Mouse (Mus musculus) kidney, embryonic 15.5 days (tissue): ENCODE measurements around the gene Dcaf8. TPM values are rescaled to one million over a fixed set of nuclear protein-coding genes. Genes with fewer than 3 reads are reported as not detected.
A peak's percentile ranks its signal among the peaks of the same experiment; 100 is the strongest.

ENCODE experiments used
- ATAC-seq: fragments of 200-750 bp; cut with Nextera tagmentation; replicated peaks from 2 replicates; pipeline ENCODE4 v1.8.0; 2017; ENCODE audit warnings: moderate TSS enrichment; ENCODE audit not compliant: low FRiP score
- H3K27ac ChIP-seq: fragments of 300-500 bp; sonication (generic); 2 replicates; pipeline ENCODE4 v1.5.1; 2015; ENCODE audit warnings: mild to moderate bottlenecking, inconsistent platforms
- H3K27me3 ChIP-seq: fragments of 300-500 bp; sonication (generic); 2 replicates; pipeline ENCODE4 v1.6.1; 2015; ENCODE audit warnings: inconsistent platforms
- H3K36me3 ChIP-seq: fragments of 300-500 bp; sonication (generic); 2 replicates; pipeline ENCODE4 v1.6.1; 2015; ENCODE audit warnings: inconsistent platforms
- H3K4me1 ChIP-seq: fragments of 300-500 bp; sonication (generic); 2 replicates; pipeline ENCODE4 v1.6.1; 2015; ENCODE audit warnings: inconsistent platforms
- H3K4me2 ChIP-seq: fragments of 300-500 bp; sonication (generic); 2 replicates; pipeline ENCODE4 v1.6.1; 2015; ENCODE audit warnings: moderate library complexity, mild to moderate bottlenecking, inconsistent platforms
- H3K4me3 ChIP-seq: fragments of 300-500 bp; sonication (generic); replicated peaks from 2 replicates; pipeline ENCODE4 v1.5.1; 2015; ENCODE audit warnings: mild to moderate bottlenecking, inconsistent platforms
- H3K9ac ChIP-seq: fragments of 300-500 bp; sonication (generic); 2 replicates; pipeline ENCODE4 v1.6.1; 2015; ENCODE audit warnings: mild to moderate bottlenecking, inconsistent platforms
- H3K9me3 ChIP-seq: fragments of 300-500 bp; sonication (generic); replicated peaks from 2 replicates; pipeline ENCODE4 v1.6.1; 2016; ENCODE audit warnings: inconsistent platforms
- WGBS: fragments of 180-500 bp; shearing (Covaris S2); methylation state at CpG from one replicate; pipeline ENCODE4 v1.1.7; 2015; ENCODE audit warnings: mixed read lengths; 5-methylcytosine and 5-hydroxymethylcytosine counted together
- polyA plus RNA-seq: library from polyadenylated mRNA; unstranded; fragments of >200 nt; fragmentation: Nextera tagmentation; extraction: Ambion mirVana; gene quantifications from 2 replicates; pipeline ENCODE4 v1.2.1, GENCODE M21; 2015

Dcaf8 gene
- polyA plus RNA-seq, 1 experiment from 2014 or later = 132 TPM

DNA sequence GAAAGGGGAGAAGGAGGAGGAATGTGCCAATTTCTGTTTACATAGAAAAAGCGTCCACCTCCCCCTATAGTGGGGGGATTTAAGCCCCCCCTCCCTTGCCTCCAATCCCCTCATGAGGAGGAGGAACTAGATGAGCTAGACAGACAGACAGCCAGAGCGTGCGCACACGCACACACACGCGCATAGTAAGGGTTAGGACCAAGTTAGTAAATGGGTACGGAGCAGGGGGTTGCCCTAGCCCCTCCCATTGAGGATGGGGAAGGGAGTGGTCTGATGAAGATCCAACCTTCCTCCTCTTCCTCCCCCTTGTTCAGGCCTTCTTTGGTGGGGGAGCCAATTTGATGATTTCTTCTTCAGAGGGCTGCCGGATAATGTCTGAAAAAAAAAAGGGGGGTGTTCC lies 50.4 kb downstream of the Dcaf8 start:
- no peaks in the 10 kb centered on the region for H3K27me3 ChIP-seq
- peaks cover 35% of the 10 kb centered on the region for H3K4me1 ChIP-seq
- H3K4me2 ChIP-seq = no peak overlapping the region
- H3K9ac ChIP-seq = no peak overlapping the region
- no peak for ATAC-seq
- no peaks in the 10 kb centered on the region for H3K9me3 ChIP-seq
- WGBS = 91% methylated on average over 8 of the region's 8 CpGs
- H3K27ac ChIP-seq = no peak overlapping the region
- peaks cover 83% of the 10 kb centered on the region for H3K36me3 ChIP-seq
- no peak overlapping the region for H3K4me3 ChIP-seq

DNA sequence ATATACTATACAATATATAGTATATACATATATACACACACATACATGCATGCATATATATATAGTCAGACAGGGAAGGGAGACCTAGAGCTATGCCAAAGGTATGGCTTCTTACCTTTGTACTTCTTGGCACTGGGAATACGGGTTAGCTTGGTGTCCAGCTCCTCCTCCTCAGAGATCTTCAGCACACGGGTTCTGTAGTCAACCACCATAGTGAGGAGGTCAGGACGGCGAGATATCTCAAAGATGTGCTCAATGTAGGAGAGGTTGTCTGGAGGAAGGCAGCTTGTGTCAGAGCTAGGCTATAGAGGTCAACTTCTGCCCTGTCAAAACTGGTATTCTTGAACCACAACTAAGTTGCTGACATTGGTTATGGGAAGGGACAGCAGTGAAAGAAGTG lies 51.1 kb downstream of the Dcaf8 start:
- H3K4me2 ChIP-seq = no peak overlapping the region
- peaks cover 42% of the 10 kb centered on the region for H3K4me1 ChIP-seq
- no peaks in the 10 kb centered on the region for H3K9me3 ChIP-seq
- WGBS = 89% methylated on average over 4 of the region's 4 CpGs
- H3K9ac ChIP-seq = no peak overlapping the region
- H3K36me3 ChIP-seq = peaks cover 78% of the 10 kb centered on the region
- no peak overlapping the region for H3K4me3 ChIP-seq
- H3K27me3 ChIP-seq = no peaks in the 10 kb centered on the region
- H3K27ac ChIP-seq = no peak overlapping the region
- no peak for ATAC-seq

DNA sequence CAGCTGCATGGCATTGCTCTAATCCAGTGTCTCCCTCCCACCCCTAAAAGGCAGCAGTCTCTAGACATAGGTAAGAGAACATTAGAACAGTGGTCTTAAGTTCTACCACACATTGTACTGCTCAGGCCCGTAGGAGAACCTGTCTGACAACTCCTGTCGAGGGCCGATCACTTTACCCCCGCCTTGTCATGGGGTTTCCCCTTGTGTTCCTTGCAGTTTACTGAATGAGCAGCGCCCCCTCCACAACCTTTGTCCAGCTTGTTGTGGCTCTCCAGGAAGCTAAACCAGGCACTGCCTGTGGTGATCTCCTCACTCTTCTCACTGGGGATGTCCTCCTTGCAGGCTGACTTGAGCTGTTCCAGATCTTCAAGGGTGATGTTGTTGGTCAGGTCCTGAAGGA lies 52.3 kb downstream of the Dcaf8 start:
- no peak for ATAC-seq
- peaks cover 66% of the 10 kb centered on the region for H3K36me3 ChIP-seq
- WGBS = 73% methylated on average over 5 of the region's 5 CpGs

DNA sequence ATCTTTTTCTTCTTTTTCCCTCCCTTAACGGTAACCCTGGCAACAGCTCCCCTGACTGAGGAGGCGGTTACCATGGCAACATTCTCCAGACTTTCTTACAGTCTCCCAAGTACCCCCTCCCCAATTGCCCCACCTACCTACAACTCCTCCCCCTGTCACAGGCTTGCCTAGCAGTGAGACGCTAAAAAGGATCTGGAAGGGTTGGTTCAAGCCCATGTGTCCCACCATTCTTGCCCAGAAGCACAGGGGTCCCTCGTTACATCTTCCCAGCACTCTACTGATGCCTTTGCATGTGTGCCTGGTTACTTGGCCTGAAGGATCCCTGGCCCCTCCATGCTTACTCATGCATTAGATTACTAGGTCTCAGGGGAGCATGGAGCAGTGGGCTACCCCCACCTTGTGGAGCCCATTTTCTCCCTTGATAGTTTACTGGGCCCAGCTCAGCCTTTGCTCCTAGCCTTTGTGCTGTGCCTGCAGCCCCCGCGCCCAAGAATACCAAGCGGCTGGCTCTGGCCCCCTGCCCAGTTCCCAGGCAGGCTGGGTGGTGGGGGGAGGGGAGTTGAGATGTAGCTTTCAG lies 53.1 kb downstream of the Dcaf8 start:
- no peaks in the 10 kb centered on the region for H3K27me3 ChIP-seq
- no peak overlapping the region for H3K4me3 ChIP-seq
- no peak overlapping the region for H3K9ac ChIP-seq
- H3K9me3 ChIP-seq = no peaks in the 10 kb centered on the region
- no peak for ATAC-seq
- no peak overlapping the region for H3K4me2 ChIP-seq
- H3K27ac ChIP-seq = peak overlapping the region; percentile 87
- 55% methylated on average over 7 of the region's 7 CpGs for WGBS
- peaks cover 61% of the 10 kb centered on the region for H3K4me1 ChIP-seq
- peaks cover 60% of the 10 kb centered on the region for H3K36me3 ChIP-seq

More for the DNA sequence above, 52.3 kb downstream of the Dcaf8 start:
- no peak overlapping the region for H3K4me2 ChIP-seq
- H3K9me3 ChIP-seq = no peaks in the 10 kb centered on the region
- peak overlapping the region; percentile 14; the same call in 1 of the 2 replicates for H3K27ac ChIP-seq
- H3K4me3 ChIP-seq = no peak overlapping the region
- no peaks in the 10 kb centered on the region for H3K27me3 ChIP-seq
- H3K4me1 ChIP-seq = peaks cover 53% of the 10 kb centered on the region
- no peak overlapping the region for H3K9ac ChIP-seq

DNA sequence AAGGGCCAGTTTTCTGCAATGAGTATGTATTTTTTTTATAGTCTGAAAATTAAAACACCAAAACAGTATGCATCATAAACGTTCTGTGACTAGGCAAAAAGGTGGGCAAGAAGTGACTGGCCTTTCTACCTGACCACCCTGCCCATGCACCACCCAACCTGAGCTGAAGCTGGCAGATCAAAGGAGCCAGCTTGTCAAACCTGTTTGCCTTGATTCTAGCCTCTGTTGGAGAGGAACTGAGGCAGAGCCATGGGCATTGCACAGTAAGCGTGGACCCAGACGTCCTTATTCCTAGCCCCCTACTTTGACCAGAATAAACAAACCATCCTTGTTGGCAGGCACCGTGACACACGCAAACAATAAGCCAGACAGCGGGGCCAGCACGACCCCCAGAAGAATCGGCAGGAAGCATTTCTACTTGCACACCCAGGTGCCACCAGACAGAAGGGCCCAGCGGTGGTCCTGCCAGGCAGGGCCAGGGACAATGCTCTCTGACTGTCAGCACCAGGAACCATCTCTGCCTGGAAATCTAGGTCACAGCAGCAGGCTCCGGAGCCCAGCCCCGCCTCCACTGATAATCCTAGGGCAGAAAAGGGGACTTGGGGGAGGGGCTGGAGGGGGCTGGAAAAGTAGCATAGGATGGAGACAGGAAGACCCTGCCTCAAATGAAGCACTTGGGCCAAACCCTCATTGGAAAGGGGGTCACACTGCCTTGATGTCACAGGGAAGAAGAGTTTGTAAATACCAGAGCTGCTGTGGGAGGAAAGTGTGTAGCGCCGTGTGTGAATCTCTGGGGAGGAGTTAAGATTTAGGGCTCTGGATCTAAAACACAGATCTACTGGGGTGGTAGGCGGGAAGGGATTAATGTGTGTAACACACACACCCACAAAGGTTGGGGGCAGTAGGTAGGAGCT lies 54.3 kb downstream of the Dcaf8 start:
- ATAC-seq = no peak
- Histone ChIP-seq H3K9me3 (no peaks in the 10 kb centered on the region), H3K9ac (peak overlapping the region; percentile 24; the same call in 1 of the 2 replicates), H3K4me3 (no peak overlapping the region), H3K4me1 (peaks cover 72% of the 10 kb centered on the region), H3K36me3 (peaks cover 47% of the 10 kb centered on the region), H3K27me3 (no peaks in the 10 kb centered on the region), H3K27ac (peak overlapping the region; percentile 87), H3K4me2 (peak overlapping the region; percentile 32)
- WGBS = 31% methylated on average over 14 of the region's 14 CpGs

DNA sequence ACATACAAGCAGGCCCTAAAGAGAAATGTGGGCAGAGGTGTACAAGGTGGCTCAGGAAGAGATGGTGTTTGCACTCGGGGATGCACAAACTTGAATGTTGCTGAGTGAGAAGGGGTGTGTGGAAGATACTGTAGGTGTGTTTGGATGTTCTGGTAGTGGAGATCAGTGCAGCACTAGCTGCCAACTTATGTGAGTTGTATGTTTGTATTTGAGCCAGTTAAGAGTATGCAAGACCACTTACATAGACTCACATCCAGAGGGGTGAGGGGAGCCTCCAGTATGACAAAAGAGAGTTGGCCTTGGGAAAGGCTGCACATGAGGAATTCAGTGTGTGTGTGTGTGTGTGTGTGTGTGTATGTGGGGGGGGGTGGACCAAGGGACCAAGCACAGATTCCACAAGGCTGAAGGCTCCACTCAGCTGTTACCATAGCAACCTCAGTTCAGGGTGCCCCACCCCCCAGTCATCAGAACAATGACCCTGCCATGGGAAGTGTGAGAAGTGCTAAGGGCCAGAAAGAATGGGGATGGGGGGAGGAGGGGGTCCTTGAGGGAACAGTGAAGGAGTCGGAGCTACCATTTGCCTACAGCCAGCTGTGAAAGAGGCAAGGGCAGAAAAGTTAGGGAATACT lies 55.1 kb downstream of the Dcaf8 start:
- Histone ChIP-seq H3K4me1 (peaks cover 77% of the 10 kb centered on the region), H3K27ac (peak overlapping the region; percentile 87), H3K9me3 (no peaks in the 10 kb centered on the region), H3K36me3 (peaks cover 39% of the 10 kb centered on the region), H3K27me3 (no peaks in the 10 kb centered on the region), H3K4me2 (peak overlapping the region; percentile 32), H3K9ac (0 out of 2 replicates have a peak overlapping the region, but pooled peaks have one; percentile 24), H3K4me3 (no peak overlapping the region)
- ATAC-seq = no peak
- 25% methylated on average over 2 of the region's 2 CpGs for WGBS

DNA sequence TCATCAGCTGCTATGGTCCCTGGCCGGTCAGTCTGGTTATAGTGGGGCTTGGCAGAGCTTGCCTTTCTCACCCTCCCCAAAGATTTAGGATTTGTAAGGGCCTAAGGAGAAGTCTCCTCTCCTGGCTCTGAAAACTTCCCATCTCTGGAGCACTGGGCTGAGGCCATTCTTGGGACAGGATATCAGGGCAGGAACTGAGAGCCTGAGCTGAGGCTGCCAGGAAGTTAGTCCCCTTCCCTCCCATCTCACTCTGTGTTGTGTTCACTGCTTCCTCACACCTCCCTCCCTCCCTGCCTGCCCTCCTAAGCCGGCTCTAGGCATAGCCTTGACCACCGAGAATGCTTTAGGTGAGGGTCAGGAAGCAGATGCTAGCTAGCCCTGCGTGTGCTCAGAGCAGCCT lies 55.7 kb downstream of the Dcaf8 start:
- 10% methylated on average over 4 of the region's 4 CpGs for WGBS
- no peak for ATAC-seq
- Histone ChIP-seq H3K4me3 (no peak overlapping the region), H3K9ac (no peak overlapping the region), H3K9me3 (no peaks in the 10 kb centered on the region), H3K27me3 (no peaks in the 10 kb centered on the region), H3K36me3 (peaks cover 34% of the 10 kb centered on the region), H3K4me1 (peaks cover 77% of the 10 kb centered on the region), H3K4me2 (peak overlapping the region; percentile 64), H3K27ac (peak overlapping the region; percentile 87)

DNA sequence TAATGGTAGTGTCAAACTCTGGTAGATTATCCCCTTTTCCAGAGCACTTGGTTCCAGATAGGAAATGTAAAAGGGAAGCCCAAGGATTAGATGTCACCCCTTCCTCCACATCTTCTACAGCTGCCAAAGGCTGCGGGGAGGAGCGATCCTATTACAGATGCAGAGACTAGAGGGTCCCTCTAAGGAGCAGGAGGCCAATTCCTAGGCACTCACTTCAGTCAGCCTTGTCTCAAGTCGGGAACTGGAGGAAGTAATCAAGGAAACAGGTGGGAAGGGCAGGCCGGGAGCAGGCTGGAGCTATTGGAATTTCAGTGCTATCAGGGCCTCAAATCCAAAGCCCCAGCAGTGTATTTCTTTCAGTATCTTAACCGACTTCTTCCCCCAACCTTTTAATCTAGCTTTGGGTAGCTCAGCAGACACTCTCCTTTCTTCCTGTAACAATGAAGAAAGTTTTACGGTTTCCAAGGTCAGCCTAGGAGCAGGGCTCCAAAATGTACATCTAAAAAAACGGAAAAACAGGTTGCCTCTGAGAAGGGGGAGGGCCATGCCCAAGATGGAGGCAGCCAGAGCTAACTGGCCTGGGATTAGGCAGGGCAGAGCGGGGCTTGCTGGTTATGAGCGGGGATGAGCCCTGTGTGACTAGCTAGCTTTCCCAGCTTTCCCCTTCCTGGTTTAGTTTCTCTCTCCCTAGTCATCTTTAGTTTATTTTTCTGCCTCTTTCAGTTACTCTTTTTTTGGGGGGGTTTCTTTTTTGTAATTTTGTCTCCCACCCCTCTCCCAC lies 56.3 kb downstream of the Dcaf8 start:
- Histone ChIP-seq H3K36me3 (peaks cover 27% of the 10 kb centered on the region), H3K27ac (peak overlapping the region; percentile 87), H3K4me3 (peak overlapping the region; percentile 20), H3K9me3 (no peaks in the 10 kb centered on the region), H3K4me2 (peak overlapping the region; percentile 64), H3K27me3 (no peaks in the 10 kb centered on the region), H3K9ac (no peak overlapping the region), H3K4me1 (peaks cover 77% of the 10 kb centered on the region)
- WGBS = 26% methylated on average over 9 of the region's 9 CpGs
- no peak for ATAC-seq

DNA sequence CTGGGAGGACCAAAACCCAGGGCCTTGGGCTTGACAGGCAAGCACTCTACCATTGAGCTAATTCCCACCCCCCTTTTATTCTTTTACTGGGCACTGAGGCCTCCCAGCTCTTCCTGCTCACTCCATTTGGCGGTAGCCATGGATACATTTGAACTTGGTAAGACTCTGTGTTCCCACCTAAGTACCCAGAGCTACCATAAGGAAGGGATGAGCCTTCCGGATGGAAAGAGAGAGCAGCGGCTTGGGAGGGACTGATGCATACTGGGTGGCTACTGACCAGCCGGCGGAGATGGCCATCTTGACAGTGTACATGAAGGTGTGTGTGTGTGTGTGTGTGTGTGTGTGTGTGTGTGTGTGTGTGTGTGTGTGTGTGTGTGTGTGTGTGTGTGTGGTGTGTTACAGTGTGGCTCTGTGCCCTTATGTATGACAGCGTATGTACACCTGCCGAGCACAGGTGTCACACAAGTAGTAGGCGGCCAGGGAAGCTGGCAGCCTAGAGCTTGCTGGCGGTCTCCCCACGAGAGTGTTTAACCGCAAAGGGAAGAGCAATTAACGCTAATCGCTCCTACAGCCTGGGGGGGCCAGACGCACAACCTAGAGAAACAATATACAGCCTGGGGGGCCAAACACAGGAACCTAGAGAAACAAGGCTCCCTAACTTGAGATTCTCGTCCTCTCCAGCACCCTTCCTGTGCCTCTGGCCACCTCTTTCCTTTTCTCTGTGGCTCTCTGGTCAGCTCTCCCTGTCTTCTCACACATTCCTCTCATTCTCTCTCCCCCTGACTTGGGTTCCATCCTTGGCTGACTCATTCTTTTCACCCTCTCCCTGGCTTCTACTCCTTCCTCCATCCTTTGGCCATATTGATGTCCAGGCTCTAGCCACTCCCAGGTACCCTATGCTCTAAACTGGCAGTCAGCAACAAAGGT lies 57.2 kb downstream of the Dcaf8 start:
- H3K36me3 ChIP-seq = peaks cover 18% of the 10 kb centered on the region
- no peaks in the 10 kb centered on the region for H3K27me3 ChIP-seq
- 39% methylated on average over 15 of the region's 15 CpGs for WGBS
- no peak for ATAC-seq
- peak overlapping the region; percentile 64 for H3K4me2 ChIP-seq
- H3K9ac ChIP-seq = peak overlapping the region; percentile 69; the same call in 1 of the 2 replicates
- H3K27ac ChIP-seq = peak overlapping the region; percentile 87
- peaks cover 73% of the 10 kb centered on the region for H3K4me1 ChIP-seq
- no peaks in the 10 kb centered on the region for H3K9me3 ChIP-seq
- peak overlapping the region; percentile 63 for H3K4me3 ChIP-seq

DNA sequence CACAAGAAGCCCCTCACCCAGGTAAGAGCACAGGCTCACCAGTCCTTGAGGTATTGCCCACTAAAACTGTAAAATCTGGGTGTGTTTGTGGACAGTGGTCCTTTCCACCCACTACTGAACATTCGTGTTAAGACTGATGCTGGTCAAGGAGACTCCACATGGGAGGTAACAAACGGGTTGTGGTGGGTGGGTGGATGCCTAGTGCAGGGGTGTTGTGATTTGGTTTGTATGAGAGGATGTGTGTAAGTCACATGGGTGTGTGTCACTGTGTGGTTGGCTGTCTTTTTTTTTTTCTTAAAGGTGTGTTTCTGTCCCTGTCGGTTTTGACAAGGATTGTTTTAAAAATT lies 57.8 kb downstream of the Dcaf8 start:
- Histone ChIP-seq H3K4me3 (peak overlapping the region; percentile 63), H3K27me3 (no peaks in the 10 kb centered on the region), H3K4me2 (peak overlapping the region; percentile 64), H3K4me1 (peaks cover 68% of the 10 kb centered on the region), H3K36me3 (peaks cover 13% of the 10 kb centered on the region), H3K27ac (peak overlapping the region; percentile 87), H3K9ac (peak overlapping the region; percentile 69), H3K9me3 (no peaks in the 10 kb centered on the region)
- ATAC-seq = no peak
- 12% methylated on average over 3 of the region's 3 CpGs for WGBS
